Mouse (Mus musculus) small intestine, adult 2 months (tissue): ENCODE measurements at regions not wholly inside any gene's neighbourhood (a gene's known extent, or its start where the extent isn't known, plus 50 kb on each side); places are given as distances from the start of the nearest gene placed in this dataset.

Source experiments
- CTCF ChIP-seq: fragments of 200-500 bp; IDR thresholded peaks from 2 replicates; pipeline ENCODE4 v1.5.1; 2012; ENCODE audit warnings: low read depth, mild to moderate bottlenecking, control low read depth, inconsistent platforms, low read length, moderate library complexity, mixed read lengths; ENCODE audit not compliant: insufficient replicate concordance, insufficient read length; ENCODE audit errors: extremely low read depth
- POLR2A ChIP-seq: fragments of 200-500 bp; IDR thresholded peaks from 2 replicates; pipeline ENCODE4 v1.6.1; 2012; ENCODE audit warnings: low read depth, mild to moderate bottlenecking, control low read depth, inconsistent platforms, low read length, moderate library complexity

- no peak for TF ChIP-seq POLR2A
- TF ChIP-seq CTCF: no peak
These were observed 59.0 kb upstream of the Rasgrf1 start for GRCm38 (mm10) chr9:89850491-89851282.
